Comparison of ENCODE assay signal across 10 mouse cellular contexts in genomic region chr9:51990828-51991227, GRCm38 (mm10). TPM values are rescaled to one million over a fixed set of nuclear protein-coding genes. Genes with fewer than 3 reads are reported as not detected.
DNase-seq lines count a peak whose midpoint lies in the region; ATAC-seq and TF ChIP-seq lines count a peak whose summit lies in the region.
"Had no signal": no experiment of that assay in that cellular context is flagged by ENCODE, and none has a peak within 500 bp of the region (broad histone marks: within the 10 kb centered on the region; RNA-seq: fewer than 3 reads in every experiment).

No protein-coding gene starts in this region.

- no peak overlapping the region for H3K9ac ChIP-seq in neural tube, embryonic 15.5 days (replicated peaks)
- H3K9ac ChIP-seq in limb, embryonic 14.5 days (ENCODE audit: low read depth, low read length, severe bottlenecking) = no peak overlapping the region
- H3K9ac ChIP-seq in hindbrain, embryonic 13.5 days = no peak overlapping the region
- H3K9ac ChIP-seq: embryonic facial prominence, embryonic 13.5 days; limb, embryonic 15.5 days; stomach, embryonic 15.5 days had no signal

- no peaks in the 10 kb centered on the region for H3K4me1 ChIP-seq in neural tube, embryonic 15.5 days
- no peaks in the 10 kb centered on the region for H3K4me1 ChIP-seq in limb, embryonic 14.5 days (ENCODE audit: control insufficient read depth, insufficient read depth, low read length)
- H3K4me1 ChIP-seq in hindbrain, embryonic 13.5 days (replicated peaks) = no peaks in the 10 kb centered on the region
- H3K4me1 ChIP-seq: limb, embryonic 15.5 days had no signal

- ATAC-seq in neural tube, embryonic 15.5 days (ENCODE audit: low FRiP score) = no peak
- no peak for ATAC-seq in limb, embryonic 14.5 days (ENCODE audit: low FRiP score, low read depth)
- ATAC-seq in hindbrain, embryonic 13.5 days (ENCODE audit: low FRiP score) = no peak

- H3K4me3 ChIP-seq in neural tube, embryonic 15.5 days (replicated peaks) = no peak overlapping the region
- H3K4me3 ChIP-seq in limb, embryonic 14.5 days (replicated peaks; ENCODE audit: low read length) = no peak overlapping the region
- no peak overlapping the region for H3K4me3 ChIP-seq in hindbrain, embryonic 13.5 days
- H3K4me3 ChIP-seq: embryonic facial prominence, embryonic 13.5 days; limb, embryonic 15.5 days; stomach, embryonic 15.5 days had no signal

- 10% methylated on average over 2 of the region's 2 CpGs for WGBS in neural tube, embryonic 15.5 days
- 8% methylated on average over 2 of the region's 2 CpGs for WGBS in limb, embryonic 14.5 days
- 23% methylated on average over 2 of the region's 2 CpGs for WGBS in hindbrain, embryonic 13.5 days

- H3K36me3 ChIP-seq in neural tube, embryonic 15.5 days = no peaks in the 10 kb centered on the region
- no peaks in the 10 kb centered on the region for H3K36me3 ChIP-seq in limb, embryonic 14.5 days (ENCODE audit: control insufficient read depth, insufficient read depth, low read length)
- H3K36me3 ChIP-seq in hindbrain, embryonic 13.5 days = no peaks in the 10 kb centered on the region
- H3K36me3 ChIP-seq: embryonic facial prominence, embryonic 13.5 days; limb, embryonic 15.5 days; stomach, embryonic 15.5 days had no signal

- H3K9me3 ChIP-seq in neural tube, embryonic 15.5 days (replicated peaks) = no peaks in the 10 kb centered on the region
- no peaks in the 10 kb centered on the region for H3K9me3 ChIP-seq in limb, embryonic 14.5 days (ENCODE audit: control insufficient read depth, low read length)
- no peaks in the 10 kb centered on the region for H3K9me3 ChIP-seq in hindbrain, embryonic 13.5 days
- H3K9me3 ChIP-seq: limb, embryonic 15.5 days; stomach, embryonic 15.5 days had no signal

- peak; percentile 42 for DNase-seq in neural tube, embryonic 10.5 days (ENCODE audit: extremely low spot score, low spot score)
- DNase-seq in adrenal gland, adult (ENCODE audit: inconsistent age in 2 of 2, low spot score in 1 of 2) = peak; percentile 64 to 89
- DNase-seq in forelimb bud, embryonic 11.5 days (ENCODE audit: low read depth, low spot score) = peak; percentile 19
- peak; percentile 12 for DNase-seq in limb, embryonic 14.5 days (ENCODE audit: low spot score)
- peak; percentile 52 for DNase-seq in retina, postnatal 1 day

- no peak overlapping the region for H3K4me2 ChIP-seq in neural tube, embryonic 15.5 days
- no peak overlapping the region for H3K4me2 ChIP-seq in limb, embryonic 14.5 days (replicated peaks; ENCODE audit: low read depth, low read length, severe bottlenecking)
- no peak overlapping the region for H3K4me2 ChIP-seq in hindbrain, embryonic 13.5 days
- H3K4me2 ChIP-seq: embryonic facial prominence, embryonic 13.5 days; limb, embryonic 15.5 days; stomach, embryonic 15.5 days had no signal

- H3K27ac ChIP-seq in neural tube, embryonic 15.5 days (replicated peaks) = no peak overlapping the region
- H3K27ac ChIP-seq in limb, embryonic 14.5 days (replicated peaks; ENCODE audit: low read depth, low read length) = no peak overlapping the region
- no peak overlapping the region for H3K27ac ChIP-seq in hindbrain, embryonic 13.5 days
- H3K27ac ChIP-seq: embryonic facial prominence, embryonic 13.5 days; limb, embryonic 15.5 days; stomach, embryonic 15.5 days had no signal

- no peak for TF ChIP-seq POLR2A in limb, embryonic 14.5 days (IDR thresholded peaks at IDR 0.05; ENCODE audit: borderline replicate concordance, extremely low read depth, insufficient read depth, insufficient read length)

- no peaks in the 10 kb centered on the region for H3K27me3 ChIP-seq in neural tube, embryonic 15.5 days (replicated peaks)
- no peaks in the 10 kb centered on the region for H3K27me3 ChIP-seq in limb, embryonic 14.5 days (ENCODE audit: control insufficient read depth, insufficient read depth, low read length)
- no peaks in the 10 kb centered on the region for H3K27me3 ChIP-seq in hindbrain, embryonic 13.5 days
- H3K27me3 ChIP-seq: embryonic facial prominence, embryonic 13.5 days; limb, embryonic 15.5 days; stomach, embryonic 15.5 days had no signal

RNA-seq across cellular contexts. Expression of gene Fdx1, which starts 27.5 kb away (rescaled TPM):
- polyA plus RNA-seq in neural tube, embryonic 15.5 days (2015; fragmentation: Nextera tagmentation; extraction: Ambion mirVana) = 37.2 and 41.2 TPM in 2 replicates
- 33.2 and 39.5 TPM in 2 replicates for polyA plus RNA-seq in limb, embryonic 14.5 days (2012; rRNA removed)
- polyA plus RNA-seq in limb, embryonic 14.5 days (2014; fragmentation: Nextera tagmentation; extraction: Ambion mirVana) = 77.6 and 81.4 TPM in 2 replicates
- polyA plus RNA-seq in hindbrain, embryonic 13.5 days (2015; fragmentation: Nextera tagmentation; extraction: Ambion mirVana) = 40.1 and 45.7 TPM in 2 replicates

RNA-seq across cellular contexts. Expression of gene Rdx, which starts 56.1 kb away (rescaled TPM):
- polyA plus RNA-seq in neural tube, embryonic 15.5 days (2015; fragmentation: Nextera tagmentation; extraction: Ambion mirVana) = 72.5 and 81.2 TPM in 2 replicates
- 72.5 and 73.9 TPM in 2 replicates for polyA plus RNA-seq in limb, embryonic 14.5 days (2012; rRNA removed)
- polyA plus RNA-seq in limb, embryonic 14.5 days (2014; fragmentation: Nextera tagmentation; extraction: Ambion mirVana) = 146 and 160 TPM in 2 replicates
- polyA plus RNA-seq in hindbrain, embryonic 13.5 days (2015; fragmentation: Nextera tagmentation; extraction: Ambion mirVana) = 100 and 109 TPM in 2 replicates

Comparison
In these comparisons a context has a peak if more than half of its experiments do, and no peak if none do; other contexts are left out.
1. DNase-seq: peak in every context shown above with its lines; median percentile 76 in adrenal gland, adult; 52 in retina, postnatal 1 day; 42 in neural tube, embryonic 10.5 days; 19 in forelimb bud, embryonic 11.5 days; 12 in limb, embryonic 14.5 days.